In the genomic region with DNA sequence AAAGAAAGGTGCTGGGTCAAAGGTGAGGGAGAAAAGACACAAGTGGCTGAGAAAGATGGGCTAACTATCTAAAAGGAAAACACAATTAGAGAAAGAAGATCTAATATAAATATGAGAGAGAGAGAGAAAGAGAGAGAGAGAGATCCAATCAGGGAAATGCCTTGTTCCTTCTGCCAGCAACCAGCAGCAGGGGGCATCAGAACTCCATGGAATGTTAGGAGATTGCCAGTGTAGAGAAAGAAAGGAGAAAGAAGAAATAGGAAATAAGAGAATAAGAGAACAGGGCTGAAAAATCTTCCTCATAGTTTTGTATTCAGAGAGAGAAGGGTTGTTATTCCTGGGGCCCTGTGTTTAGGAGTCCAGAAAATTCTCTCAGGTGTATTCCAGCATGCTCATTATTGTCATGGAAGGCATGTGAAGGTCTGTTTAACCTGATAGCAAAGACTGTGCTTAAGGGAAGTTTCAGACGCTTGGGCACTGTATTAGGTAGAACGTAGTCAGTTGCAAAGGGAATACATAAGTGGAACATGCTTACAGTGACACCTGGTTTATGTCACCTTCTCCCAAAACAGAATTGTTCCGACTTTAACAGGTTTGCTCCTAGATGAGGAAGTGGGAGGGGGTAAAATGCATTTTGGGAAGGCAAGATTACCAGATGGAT, we compare ENCODE assay signal across 9 mouse cellular contexts.
DNase-seq lines count a peak whose midpoint lies in the region; ATAC-seq lines count a peak whose summit lies in the region.
"Had no signal": no experiment of that assay in that cellular context is flagged by ENCODE, and none has a peak within 500 bp of the region (broad histone marks: within the 10 kb centered on the region; RNA-seq: fewer than 3 reads in every experiment).

No protein-coding gene starts in this region.

- no peaks in the 10 kb centered on the region for H3K9me3 ChIP-seq in hindbrain, embryonic 15.5 days
- no peaks in the 10 kb centered on the region for H3K9me3 ChIP-seq in limb, embryonic 10.5 days (replicated peaks)

- 0 out of 2 replicates have a peak overlapping the region, but pooled peaks have one; percentile 45 for H3K27ac ChIP-seq in hindbrain, embryonic 15.5 days (replicated peaks)
- no peak overlapping the region for H3K27ac ChIP-seq in limb, embryonic 10.5 days

- peak; percentile 72; the same call in 1 of the 2 replicates for ATAC-seq in hindbrain, embryonic 15.5 days (ENCODE audit: low FRiP score, low read depth)
- no peak for ATAC-seq in erythroblast, adult 5-6 weeks (replicated peaks; ENCODE audit: low FRiP score, poor library complexity, severe bottlenecking)

- no peak overlapping the region for H3K4me3 ChIP-seq in hindbrain, embryonic 15.5 days
- no peak overlapping the region for H3K4me3 ChIP-seq in limb, embryonic 10.5 days
- H3K4me3 ChIP-seq: erythroblast, embryonic 14.5 days had no signal

- intact Hi-C loops in gastrocnemius, postnatal 14 days (cut with DNase I; ENCODE audit: low total_unique reads): no loop called here

- H3K27me3 ChIP-seq in hindbrain, embryonic 15.5 days: no peaks in the 10 kb centered on the region
- no peaks in the 10 kb centered on the region for H3K27me3 ChIP-seq in limb, embryonic 10.5 days (ENCODE audit: low read depth, poor library complexity, severe bottlenecking)

- no peak overlapping the region for H3K9ac ChIP-seq in hindbrain, embryonic 15.5 days

- H3K4me1 ChIP-seq in hindbrain, embryonic 15.5 days (replicated peaks): peaks cover 6% of the 10 kb centered on the region; the same call in 1 of the 2 replicates
- no peaks in the 10 kb centered on the region for H3K4me1 ChIP-seq in limb, embryonic 10.5 days

- DNase-seq in gastrocnemius, postnatal 14 days: peak; percentile 7
- no peak for DNase-seq in gastrocnemius, adult 18-20 months (ENCODE audit: low spot score)
- peak; percentile 46 for DNase-seq in adrenal gland, adult 2 months
- DNase-seq in embryo, embryonic 11.5 days (ENCODE audit: low read depth, low spot score): peak; percentile 32
- DNase-seq in limb, embryonic 10.5 days (ENCODE audit: low spot score): peak; percentile 63
- peak; percentile 18 for DNase-seq in retina, adult 2 months (ENCODE audit: low read depth, low spot score)

- 45% methylated on average over 3 of the region's 3 CpGs for WGBS in hindbrain, embryonic 15.5 days
- WGBS in limb, embryonic 10.5 days: 66% methylated on average over 3 of the region's 3 CpGs

- no peaks in the 10 kb centered on the region for H3K36me3 ChIP-seq in hindbrain, embryonic 15.5 days
- no peaks in the 10 kb centered on the region for H3K36me3 ChIP-seq in limb, embryonic 10.5 days

- no peak overlapping the region for H3K4me2 ChIP-seq in hindbrain, embryonic 15.5 days
